Mouse (Mus musculus): ENCODE results near the gene Prl7b1. TPM values are rescaled to one million over a fixed set of nuclear protein-coding genes. Genes with fewer than 3 reads are reported as not detected.

The Prl7b1 gene
- not detected in 2 replicates for polyA plus RNA-seq (2015; fragmentation: Nextera tagmentation; extraction: Ambion mirVana)

- H3K36me3 ChIP-seq (ENCODE audit: control insufficient read depth, insufficient read depth, low read length): no peaks in the 10 kb centered on the region
- H3K4me1 ChIP-seq (ENCODE audit: control insufficient read depth, insufficient read depth, low read depth, low read length): no peaks in the 10 kb centered on the region
- no peak within 1 kb of the TSS for H3K9ac ChIP-seq (ENCODE audit: low read depth, low read length)
- no peaks in the 10 kb centered on the region for H3K9me3 ChIP-seq (ENCODE audit: control insufficient read depth, low read length)
- H3K27me3 ChIP-seq (replicated peaks; ENCODE audit: control insufficient read depth, insufficient read depth, low read length): no peaks in the 10 kb centered on the region
- no peak within 1 kb of the TSS for H3K4me2 ChIP-seq (ENCODE audit: low read length)
- ATAC-seq: no peak
- WGBS: 85% methylated on average over 4 of the region's 4 CpGs
- H3K27ac ChIP-seq (ENCODE audit: low read depth, low read length): no peak within 1 kb of the TSS
- no peak within 1 kb of the TSS for H3K4me3 ChIP-seq (ENCODE audit: low read length)
Observed at GRCm38 (mm10) chr13:27610482-27610881, at the start of gene Prl7b1. Gene Prl7b1 (minus strand): TSS chr13:27610582.

- H3K4me3 ChIP-seq (ENCODE audit: low read length): no peak within 1 kb of the TSS
- no peaks in the 10 kb centered on the region for H3K36me3 ChIP-seq (ENCODE audit: control insufficient read depth, insufficient read depth, low read length)
- no peak for ATAC-seq
- 95% methylated on average over 3 of the region's 3 CpGs for WGBS
- no peaks in the 10 kb centered on the region for H3K27me3 ChIP-seq (replicated peaks; ENCODE audit: control insufficient read depth, insufficient read depth, low read length)
- no peak within 1 kb of the TSS for H3K27ac ChIP-seq (ENCODE audit: low read depth, low read length)
- no peaks in the 10 kb centered on the region for H3K9me3 ChIP-seq (ENCODE audit: control insufficient read depth, low read length)
- H3K4me2 ChIP-seq (ENCODE audit: low read length): no peak within 1 kb of the TSS
- H3K9ac ChIP-seq (ENCODE audit: low read depth, low read length): no peak within 1 kb of the TSS
- H3K4me1 ChIP-seq (ENCODE audit: control insufficient read depth, insufficient read depth, low read depth, low read length): no peaks in the 10 kb centered on the region
Observed at GRCm38 (mm10) chr13:27642393-27642792, 32.0 kb upstream of the Prl7b1 start, which contains the start of gene Prl7a1. Gene Prl7a1 (minus strand): TSS chr13:27642493.

- 92% methylated on average over 2 of the region's 2 CpGs for WGBS
- H3K4me2 ChIP-seq (ENCODE audit: low read length): no peak within 1 kb of the TSS
- H3K9ac ChIP-seq (ENCODE audit: low read depth, low read length): no peak within 1 kb of the TSS
- no peaks in the 10 kb centered on the region for H3K36me3 ChIP-seq (ENCODE audit: control insufficient read depth, insufficient read depth, low read length)
- no peak within 1 kb of the TSS for H3K27ac ChIP-seq (ENCODE audit: low read depth, low read length)
- no peaks in the 10 kb centered on the region for H3K9me3 ChIP-seq (ENCODE audit: control insufficient read depth, low read length)
- no peaks in the 10 kb centered on the region for H3K4me1 ChIP-seq (ENCODE audit: control insufficient read depth, insufficient read depth, low read depth, low read length)
- H3K27me3 ChIP-seq (replicated peaks; ENCODE audit: control insufficient read depth, insufficient read depth, low read length): no peaks in the 10 kb centered on the region
- H3K4me3 ChIP-seq (ENCODE audit: low read length): no peak within 1 kb of the TSS
- ATAC-seq: no peak
Observed at GRCm38 (mm10) chr13:27582071-27582470, 28.3 kb downstream of the Prl7b1 start, which contains the start of gene Prl8a1. Gene Prl8a1 (minus strand): TSS chr13:27582171.

- no peaks in the 10 kb centered on the region for H3K9me3 ChIP-seq (ENCODE audit: control insufficient read depth, low read length)
- no peak within 1 kb of the TSS for H3K27ac ChIP-seq (ENCODE audit: low read depth, low read length)
- WGBS: 94% methylated on average over 2 of the region's 2 CpGs
- no peak for ATAC-seq
- H3K9ac ChIP-seq (ENCODE audit: low read depth, low read length): no peak within 1 kb of the TSS
- no peak within 1 kb of the TSS for H3K4me3 ChIP-seq (ENCODE audit: low read length)
- H3K4me2 ChIP-seq (ENCODE audit: low read length): no peak within 1 kb of the TSS
- no peaks in the 10 kb centered on the region for H3K27me3 ChIP-seq (replicated peaks; ENCODE audit: control insufficient read depth, insufficient read depth, low read length)
- no peaks in the 10 kb centered on the region for H3K4me1 ChIP-seq (ENCODE audit: control insufficient read depth, insufficient read depth, low read depth, low read length)
- no peaks in the 10 kb centered on the region for H3K36me3 ChIP-seq (ENCODE audit: control insufficient read depth, insufficient read depth, low read length)
Observed at GRCm38 (mm10) chr13:27564506-27564905, 45.9 kb downstream of the Prl7b1 start, which contains the start of gene Prl8a9. Gene Prl8a9 (minus strand): TSS chr13:27564606.

- Histone ChIP-seq H3K36me3 (ENCODE audit: control insufficient read depth, insufficient read depth, low read length) (no peaks in the 10 kb centered on the region), H3K9ac (ENCODE audit: low read depth, low read length) (no peak overlapping the region), H3K4me1 (ENCODE audit: control insufficient read depth, insufficient read depth, low read depth, low read length) (no peaks in the 10 kb centered on the region), H3K27me3 (replicated peaks; ENCODE audit: control insufficient read depth, insufficient read depth, low read length) (no peaks in the 10 kb centered on the region), H3K4me3 (ENCODE audit: low read length) (no peak overlapping the region), H3K4me2 (ENCODE audit: low read length) (no peak overlapping the region), H3K27ac (ENCODE audit: low read depth, low read length) (no peak overlapping the region), H3K9me3 (ENCODE audit: control insufficient read depth, low read length) (no peaks in the 10 kb centered on the region)
- no peak for ATAC-seq
Observed at GRCm38 (mm10) chr13:27553336-27553735, 57.0 kb downstream of the Prl7b1 start.

Other genes starting within 250 kb of the Prl7b1 start
- gene Prl2b1, start 219.7 kb downstream of the Prl7b1 start, polyA plus RNA-seq (2015; fragmentation: Nextera tagmentation; extraction: Ambion mirVana): not detected in 2 replicates
- gene Prl8a6, start 171.9 kb downstream of the Prl7b1 start, polyA plus RNA-seq (2015; fragmentation: Nextera tagmentation; extraction: Ambion mirVana): not detected in 2 replicates
- not detected in 2 replicates for gene Prl8a8, start 97.4 kb downstream of the Prl7b1 start, polyA plus RNA-seq (2015; fragmentation: Nextera tagmentation; extraction: Ambion mirVana)
- gene Prl8a9, start 46.0 kb downstream of the Prl7b1 start, polyA plus RNA-seq (2015; fragmentation: Nextera tagmentation; extraction: Ambion mirVana): not detected in 2 replicates
- gene Prl8a1, start 28.4 kb downstream of the Prl7b1 start, polyA plus RNA-seq (2015; fragmentation: Nextera tagmentation; extraction: Ambion mirVana): not detected in 2 replicates
- gene Prl7a1, start 31.9 kb upstream of the Prl7b1 start, polyA plus RNA-seq (2015; fragmentation: Nextera tagmentation; extraction: Ambion mirVana): not detected in 2 replicates
- gene Prl7a2, start 57.5 kb upstream of the Prl7b1 start, polyA plus RNA-seq (2015; fragmentation: Nextera tagmentation; extraction: Ambion mirVana): not detected in 2 replicates
- gene Prl7d1, start 106.2 kb upstream of the Prl7b1 start, polyA plus RNA-seq (2015; fragmentation: Nextera tagmentation; extraction: Ambion mirVana): not detected in 2 replicates
- gene Prl7c1, start 170.2 kb upstream of the Prl7b1 start, polyA plus RNA-seq (2015; fragmentation: Nextera tagmentation; extraction: Ambion mirVana): not detected in 2 replicates
- gene Prl2a1, start 191.1 kb upstream of the Prl7b1 start, polyA plus RNA-seq (2015; fragmentation: Nextera tagmentation; extraction: Ambion mirVana): not detected in 2 replicates
- gene Prl2c1, start 238.8 kb upstream of the Prl7b1 start, polyA plus RNA-seq (2015; fragmentation: Nextera tagmentation; extraction: Ambion mirVana): not detected in 2 replicates